Mouse (Mus musculus) small intestine, adult 2 months (tissue): ENCODE data around the gene Usp3.

Experiments used
- CTCF ChIP-seq: fragments of 200-500 bp; IDR thresholded peaks from 2 replicates; pipeline ENCODE4 v1.5.1; 2012; ENCODE audit warnings: low read depth, mild to moderate bottlenecking, control low read depth, inconsistent platforms, low read length, moderate library complexity, mixed read lengths; ENCODE audit not compliant: insufficient replicate concordance, insufficient read length; ENCODE audit errors: extremely low read depth
- POLR2A ChIP-seq: fragments of 200-500 bp; IDR thresholded peaks from 2 replicates; pipeline ENCODE4 v1.6.1; 2012; ENCODE audit warnings: low read depth, mild to moderate bottlenecking, control low read depth, inconsistent platforms, low read length, moderate library complexity

- TF ChIP-seq CTCF (no peak), POLR2A (no peak)
These were observed 32.6 kb downstream of the Usp3 start for GRCm38 (mm10) chr9:66560295-66560694.
